Mouse (Mus musculus) stomach, postnatal 0 days (tissue): ENCODE data around the gene Dohh.

Experiments used
- CTCF ChIP-seq: IDR thresholded peaks from 2 replicates; pipeline ENCODE4 v1.5.1; 2016; ENCODE audit warnings: antibody characterized with exemption, low read depth, mild to moderate bottlenecking, moderate library complexity
- EP300 ChIP-seq: optimal IDR thresholded peaks from 2 replicates; pipeline ENCODE3; 2016; ENCODE audit warnings: antibody characterized with exemption

DNA sequence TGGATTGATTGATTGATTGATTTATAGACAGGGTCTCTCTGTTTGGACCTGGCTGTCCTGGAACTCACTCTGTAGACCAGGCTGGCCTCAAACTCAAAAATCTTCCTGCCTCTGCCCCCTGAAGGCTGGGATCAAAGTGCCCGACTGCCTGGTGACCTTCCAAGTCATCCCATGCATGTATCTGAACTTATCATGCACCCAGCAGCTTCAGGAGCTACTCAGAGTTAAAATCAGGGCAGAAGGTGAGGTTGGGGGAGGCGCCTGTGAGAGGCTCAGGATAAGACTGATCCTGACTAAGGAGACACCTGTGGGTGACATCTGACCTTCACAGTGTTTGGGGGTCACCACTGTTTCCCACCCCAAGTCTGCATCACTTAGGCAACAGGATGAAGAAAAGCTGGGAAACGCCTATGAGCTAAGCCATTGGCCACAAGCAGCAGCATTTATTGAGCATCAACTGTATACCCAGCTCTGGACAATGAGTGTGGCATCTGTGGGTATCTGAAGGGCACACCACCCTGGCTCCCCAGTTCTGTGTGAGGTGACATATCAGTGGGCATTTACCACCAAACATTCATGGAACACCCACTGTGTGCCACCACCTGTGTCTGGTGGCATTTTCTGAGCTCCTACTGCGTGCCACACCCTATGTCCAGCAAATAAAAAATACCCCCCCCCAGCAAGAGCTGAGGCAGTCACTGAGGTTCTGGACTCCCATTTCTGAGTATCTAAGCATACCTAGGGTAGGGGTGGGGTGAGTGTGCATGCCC lies 39.4 kb downstream of the Dohh start:
- TF ChIP-seq CTCF (no peak), EP300 (no peak)
